Comparison of ENCODE assay signal across 8 mouse cellular contexts in genomic region chr19:23006517-23007273, GRCm38 (mm10).
DNase-seq lines count a peak whose midpoint lies in the region; ATAC-seq and TF ChIP-seq lines count a peak whose summit lies in the region.

No protein-coding gene starts in this region.

- no peak overlapping the region for H3K4me3 ChIP-seq in kidney, adult 2 months (ENCODE audit: insufficient read depth, low read depth, low read length)
- H3K4me3 ChIP-seq in kidney, embryonic 15.5 days (replicated peaks) = no peak overlapping the region
- no peak overlapping the region for H3K4me3 ChIP-seq in hindbrain, embryonic 15.5 days

- no peak overlapping the region for H3K9ac ChIP-seq in kidney, embryonic 15.5 days
- no peak overlapping the region for H3K9ac ChIP-seq in hindbrain, embryonic 15.5 days

- no peak for TF ChIP-seq POLR2A in kidney, adult 2 months (IDR thresholded peaks at IDR 0.05; ENCODE audit: low read depth, low read length)

- no peak overlapping the region for H3K27ac ChIP-seq in kidney, adult 2 months (ENCODE audit: insufficient read depth, low read depth, low read length)
- H3K27ac ChIP-seq in kidney, embryonic 15.5 days = no peak overlapping the region
- H3K27ac ChIP-seq in hindbrain, embryonic 15.5 days (replicated peaks) = no peak overlapping the region

- H3K9me3 ChIP-seq in kidney, embryonic 15.5 days (replicated peaks) = no peaks in the 10 kb centered on the region
- H3K9me3 ChIP-seq in hindbrain, embryonic 15.5 days = no peaks in the 10 kb centered on the region

- no peak for ATAC-seq in kidney, embryonic 15.5 days (replicated peaks; ENCODE audit: low FRiP score)
- peak; percentile 50; the same call in 1 of the 2 replicates for ATAC-seq in common myeloid progenitor, adult 5-6 weeks (replicated peaks; ENCODE audit: low read depth, poor library complexity, severe bottlenecking)
- ATAC-seq in hindbrain, embryonic 15.5 days (ENCODE audit: low FRiP score, low read depth) = peak; percentile 49; the same call in 1 of the 2 replicates
- ATAC-seq in megakaryocyte, adult 5-6 weeks (ENCODE audit: poor library complexity, severe bottlenecking) = 0 out of 2 replicates have a peak, but pooled peaks have one; percentile 45
- ATAC-seq in inflammation-experienced regulatory T-cells, adult 6 months = no peak

- no peaks in the 10 kb centered on the region for H3K4me1 ChIP-seq in kidney, adult 2 months (ENCODE audit: control insufficient read depth, insufficient read depth, low read length)
- H3K4me1 ChIP-seq in kidney, embryonic 15.5 days = no peaks in the 10 kb centered on the region
- H3K4me1 ChIP-seq in hindbrain, embryonic 15.5 days (replicated peaks) = peaks cover 6% of the 10 kb centered on the region

- H3K4me2 ChIP-seq in kidney, embryonic 15.5 days = no peak overlapping the region
- no peak overlapping the region for H3K4me2 ChIP-seq in hindbrain, embryonic 15.5 days

- no peaks in the 10 kb centered on the region for H3K27me3 ChIP-seq in kidney, adult 2 months (replicated peaks; ENCODE audit: control insufficient read depth, insufficient read depth, low read length)
- H3K27me3 ChIP-seq in kidney, embryonic 15.5 days = no peaks in the 10 kb centered on the region
- H3K27me3 ChIP-seq in hindbrain, embryonic 15.5 days = no peaks in the 10 kb centered on the region

- H3K36me3 ChIP-seq in kidney, adult 2 months (ENCODE audit: control insufficient read depth, insufficient read depth, low read length) = no peaks in the 10 kb centered on the region
- no peaks in the 10 kb centered on the region for H3K36me3 ChIP-seq in kidney, embryonic 15.5 days
- H3K36me3 ChIP-seq in hindbrain, embryonic 15.5 days = no peaks in the 10 kb centered on the region

- 62% methylated on average over 11 of the region's 11 CpGs for WGBS in kidney, adult 2 months
- 78% methylated on average over 11 of the region's 11 CpGs for WGBS in kidney, embryonic 15.5 days
- 53% methylated on average over 11 of the region's 11 CpGs for WGBS in hindbrain, embryonic 15.5 days

- DNase-seq in kidney, adult 2 months = peak; percentile 67
- DNase-seq in A20 (ENCODE audit: low read depth, low spot score) (peak; percentile 34), ZHBTc4 (ENCODE audit: low read depth, low spot score) (peak; percentile 48)

- peak; percentile 85 for TF ChIP-seq CTCF in kidney, adult 2 months (conservative IDR thresholded peaks at IDR 0.05; ENCODE audit: insufficient read depth, insufficient read length, low read depth, low read length)

Comparison
In these comparisons a context has a peak if more than half of its experiments do, and no peak if none do; other contexts are left out.
1. ATAC-seq: peak in common myeloid progenitor, adult 5-6 weeks (single experiment), hindbrain, embryonic 15.5 days (single experiment) and megakaryocyte, adult 5-6 weeks (single experiment); none in kidney, embryonic 15.5 days (single experiment) and inflammation-experienced regulatory T-cells, adult 6 months (single experiment).
2. Peak in every context shown above with its lines, with median percentiles within 50 percentile points of each other: DNase-seq.